Mouse (Mus musculus) monocyte, adult 2 months (primary cell): ENCODE data around the gene Gm10309.
A peak's percentile ranks its signal among the peaks of the same experiment; 100 is the strongest.

Experiments used
- DNase-seq, 2 experiments: peaks; one replicate each; pipeline ENCODE4 v3.0.0; 2022; ENCODE audit warnings: low spot score in 2 of 2, low read depth in 1 of 2

Gm10309 gene

GRCm38 (mm10) chr17:86505183-86505631 is at the start of gene Gm10309:
Gene Gm10309, minus strand, starts transcription at chr17:86505232.
- DNase-seq = no peak

GRCm38 (mm10) chr17:86551995-86552394 is 47.0 kb upstream of the Gm10309 start:
- no peak for DNase-seq

GRCm38 (mm10) chr17:86551561-86551960 is 46.5 kb upstream of the Gm10309 start:
- no peak for DNase-seq

GRCm38 (mm10) chr17:86549128-86549527 is 44.1 kb upstream of the Gm10309 start:
- no peak for DNase-seq

DNA sequence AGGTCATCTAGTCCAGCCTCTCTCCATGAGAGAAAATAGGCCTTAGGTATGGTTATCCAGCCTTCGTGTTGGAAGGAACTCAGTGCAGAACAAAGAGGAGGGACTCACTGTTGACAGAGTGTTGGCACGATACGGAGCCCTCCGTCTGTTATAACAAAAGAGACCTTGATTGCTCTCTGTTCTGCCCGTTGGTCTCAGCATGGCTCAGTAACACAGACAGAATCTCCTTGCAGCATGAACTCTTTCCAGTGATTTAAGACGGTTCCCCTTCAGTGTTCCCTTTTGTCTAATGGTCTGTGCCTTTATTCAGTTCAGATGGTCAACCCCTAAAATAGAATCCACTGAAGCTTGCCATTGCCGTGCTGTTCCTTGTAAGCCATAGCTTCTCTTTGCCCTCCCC is 41.5 kb upstream of the Gm10309 start:
- no peak for DNase-seq

DNA sequence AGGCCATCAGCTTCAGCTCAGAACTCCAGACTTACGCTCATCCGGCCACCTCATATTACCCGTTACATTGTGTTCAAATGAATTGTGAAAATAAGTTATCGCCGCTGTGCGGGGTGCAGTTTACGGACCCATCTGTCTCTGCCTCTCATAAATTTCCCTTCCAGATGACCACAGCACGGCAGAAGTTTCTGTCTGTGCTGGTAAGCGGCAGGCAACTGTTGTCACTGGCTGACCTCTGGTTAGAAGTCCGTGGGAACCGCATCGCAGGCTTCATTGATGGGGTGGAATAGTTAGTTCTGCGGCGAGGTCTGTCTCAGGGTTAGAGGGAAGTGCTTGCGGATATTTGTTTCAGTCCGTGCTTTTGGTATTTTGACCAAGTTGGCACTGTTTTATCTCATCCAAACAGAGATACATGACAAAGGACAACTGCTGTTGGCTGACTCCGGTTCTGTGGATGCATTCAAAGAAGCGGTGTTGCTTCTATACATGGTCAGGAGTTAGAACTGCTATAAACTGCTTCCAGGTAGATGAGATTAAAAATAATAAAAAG is 34.9 kb upstream of the Gm10309 start:
- no peak for DNase-seq

- DNase-seq = peak; percentile 14 to 34
Observed at GRCm38 (mm10) chr17:86535827-86536656, 31.0 kb upstream of the Gm10309 start.

DNA sequence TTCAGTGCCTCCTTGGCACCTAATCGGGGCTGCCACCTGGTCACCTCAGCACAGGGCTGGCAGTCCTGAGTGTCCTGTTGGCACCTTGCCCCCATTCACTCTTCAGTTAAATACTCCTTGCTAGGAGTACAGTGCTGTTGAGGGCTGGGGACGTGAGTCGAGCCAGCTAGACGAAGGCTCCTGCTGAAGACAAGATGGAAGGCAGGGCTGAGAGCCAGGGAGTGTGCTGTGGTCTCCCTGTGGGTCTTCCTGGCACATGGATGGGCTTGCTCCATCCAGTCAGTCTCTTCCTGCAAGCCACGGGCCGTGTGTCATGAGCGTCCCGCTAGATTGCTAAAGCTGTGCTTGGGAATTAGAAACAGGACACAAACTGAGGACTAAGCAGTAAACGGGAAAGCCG is 30.1 kb upstream of the Gm10309 start:
- no peak for DNase-seq

GRCm38 (mm10) chr17:86533549-86533851 is 28.5 kb upstream of the Gm10309 start:
- DNase-seq = no peak

GRCm38 (mm10) chr17:86532783-86533548 is 27.9 kb upstream of the Gm10309 start:
- DNase-seq = no peak

DNA sequence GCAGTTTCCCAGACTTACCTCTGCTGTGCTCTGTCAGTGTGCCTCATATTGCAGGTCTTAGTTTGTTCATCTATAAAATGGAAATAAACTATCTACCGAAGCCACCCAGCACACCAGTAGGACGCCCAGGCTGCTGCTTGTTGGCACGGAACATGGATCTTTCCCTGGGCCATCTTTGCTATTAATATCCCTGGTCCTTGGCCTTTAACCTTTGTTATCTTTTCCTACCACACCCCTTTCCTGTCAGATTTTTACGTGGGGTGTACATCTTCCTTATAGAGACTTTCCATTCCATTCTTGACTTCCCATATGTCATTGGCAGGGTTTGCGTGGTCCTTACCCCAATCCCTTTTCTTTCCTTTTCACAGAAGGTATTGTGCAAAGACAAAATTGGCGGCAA is 26.2 kb upstream of the Gm10309 start:
- no peak for DNase-seq

- no peak for DNase-seq
Observed at GRCm38 (mm10) chr17:86529411-86529810, 24.4 kb upstream of the Gm10309 start.

DNA sequence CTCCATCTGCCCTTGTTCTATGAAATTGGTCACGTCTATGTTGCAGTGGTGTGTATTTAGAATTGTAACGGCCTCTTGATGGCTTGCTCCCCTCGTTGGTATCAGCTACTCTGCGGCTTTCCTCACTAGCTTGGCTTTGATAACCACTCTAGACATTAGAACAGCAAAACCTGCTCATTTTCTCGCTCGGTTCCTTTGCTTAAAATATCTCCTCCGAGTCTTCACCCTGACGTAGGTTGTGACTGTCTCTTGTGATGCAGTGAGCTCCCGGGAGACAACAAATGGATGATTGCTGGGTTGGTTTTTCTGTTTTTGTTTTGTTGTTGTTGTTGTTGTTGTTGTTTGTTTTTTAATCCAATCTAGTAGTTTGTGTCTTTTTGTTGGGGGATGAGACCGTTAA is 24.0 kb upstream of the Gm10309 start:
- no peak for DNase-seq

- DNase-seq = no peak
Observed at GRCm38 (mm10) chr17:86527298-86527697, 22.3 kb upstream of the Gm10309 start.

DNA sequence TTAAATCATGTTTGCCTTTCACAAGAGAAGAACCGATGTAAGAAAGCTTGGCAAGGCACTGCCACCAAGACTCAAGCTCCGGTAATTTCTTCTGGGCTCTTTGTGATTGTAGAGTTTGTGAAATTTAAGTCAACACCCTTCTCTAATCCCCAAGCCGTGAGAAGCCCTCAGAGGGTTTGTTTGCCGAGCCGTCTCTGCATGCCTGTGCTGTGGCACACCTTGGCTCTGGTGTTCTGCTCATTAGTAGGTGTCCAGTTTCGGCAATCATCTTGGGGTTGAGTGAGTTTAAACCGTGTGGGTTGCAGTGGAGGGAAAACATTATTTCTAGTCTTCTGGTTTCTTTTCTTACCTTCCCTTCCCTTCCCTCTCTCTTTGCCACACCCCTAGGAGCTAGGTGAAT is 21.0 kb upstream of the Gm10309 start:
- no peak for DNase-seq

DNA sequence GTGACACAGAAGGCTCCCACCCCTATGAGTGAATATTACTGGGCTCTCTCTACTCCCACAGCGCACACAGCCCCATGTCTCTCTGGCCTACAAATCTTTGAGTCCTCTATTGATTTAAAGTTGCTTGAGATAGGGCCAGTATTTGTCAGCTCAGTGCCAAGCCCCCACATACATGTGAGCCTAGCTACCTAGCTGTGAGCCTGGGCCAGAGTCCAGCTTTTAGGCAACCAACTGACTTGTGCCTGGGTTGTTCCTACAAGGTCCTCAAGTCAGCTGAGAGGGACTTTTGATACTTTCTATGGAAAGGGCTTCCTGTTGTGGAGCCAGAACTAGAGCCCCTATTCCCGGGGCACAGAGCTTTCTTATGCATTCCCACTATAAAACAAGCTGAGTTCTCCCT is 20.0 kb upstream of the Gm10309 start:
- no peak for DNase-seq

- no peak for DNase-seq
Observed at GRCm38 (mm10) chr17:86523843-86524242, 18.8 kb upstream of the Gm10309 start.

DNA sequence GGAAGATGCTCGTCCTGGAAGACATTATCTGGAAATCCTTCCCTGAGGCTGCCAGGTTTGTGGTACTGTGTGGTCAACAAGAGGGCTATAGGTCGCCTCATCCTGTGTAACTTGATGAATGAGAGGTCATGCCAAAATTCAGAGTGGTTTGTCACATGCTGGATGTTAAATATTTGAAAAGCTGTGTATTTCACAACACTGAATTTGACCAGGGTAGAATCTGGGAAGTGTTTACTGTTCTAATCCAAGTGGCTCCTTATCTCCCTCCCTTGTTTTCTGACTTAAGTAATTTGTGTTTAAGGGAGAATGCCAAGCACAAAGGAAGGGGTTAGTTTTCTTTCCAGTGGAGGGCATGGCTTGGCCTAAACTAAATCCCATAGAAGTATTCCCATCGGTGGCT is 18.3 kb upstream of the Gm10309 start:
- DNase-seq = no peak

DNA sequence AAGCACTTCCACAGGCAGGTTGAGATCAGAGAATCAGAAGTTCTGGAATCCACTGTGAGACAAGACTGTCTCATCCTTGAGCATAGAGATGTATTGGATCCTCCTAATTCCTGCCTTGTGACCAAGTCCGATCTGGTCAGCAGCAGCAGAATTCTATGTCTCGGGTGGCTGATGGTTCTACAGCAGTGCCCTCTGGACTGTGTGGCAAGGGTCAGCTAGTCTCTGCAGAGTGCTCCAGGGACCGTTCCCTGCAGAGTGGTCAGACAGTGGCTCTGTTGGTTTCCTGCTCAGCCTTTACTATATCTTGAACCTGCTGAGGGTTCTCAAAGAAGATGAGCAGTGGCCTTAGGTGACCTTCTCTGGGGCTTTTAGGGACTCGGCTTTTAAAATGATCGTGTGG is 17.6 kb upstream of the Gm10309 start:
- DNase-seq = no peak

DNA sequence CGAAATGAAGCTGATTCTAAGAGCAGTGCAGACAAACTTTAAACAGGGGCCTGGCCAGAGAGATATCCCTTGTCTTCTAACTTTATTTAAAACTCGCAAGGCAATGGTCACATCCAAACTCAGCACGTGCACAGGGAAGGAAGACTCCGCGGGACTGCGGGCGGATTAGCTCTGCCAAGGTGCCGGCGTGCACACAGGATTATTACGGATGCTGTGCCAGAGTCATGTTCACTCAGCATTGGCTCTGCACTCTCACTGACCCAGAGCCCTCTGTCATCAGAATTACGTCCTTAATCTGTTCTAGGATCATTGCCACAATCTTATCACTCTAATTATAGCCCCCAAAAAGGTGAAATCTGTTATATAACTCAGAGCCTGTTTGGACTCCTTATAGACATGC is 16.2 kb upstream of the Gm10309 start:
- DNase-seq = no peak

DNA sequence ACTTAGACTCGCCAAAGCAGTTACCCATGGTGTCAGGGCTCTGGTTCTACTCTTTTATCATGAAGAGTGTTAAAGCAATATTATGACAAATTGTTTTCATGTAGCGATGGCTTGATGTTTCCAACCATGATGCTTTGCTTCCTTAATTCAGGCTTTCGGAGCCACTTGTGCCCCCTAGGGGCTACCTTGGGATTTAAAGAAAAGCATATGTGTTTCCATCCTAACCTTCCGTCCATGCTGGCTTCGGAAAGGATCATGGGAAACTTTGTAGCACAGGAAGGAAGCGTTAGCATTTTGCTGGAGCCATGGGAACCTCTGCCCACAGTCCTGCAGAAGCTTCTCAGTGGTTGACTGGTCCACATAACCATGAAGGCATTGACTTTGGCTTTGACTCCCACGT is 13.6 kb upstream of the Gm10309 start:
- DNase-seq = no peak

DNA sequence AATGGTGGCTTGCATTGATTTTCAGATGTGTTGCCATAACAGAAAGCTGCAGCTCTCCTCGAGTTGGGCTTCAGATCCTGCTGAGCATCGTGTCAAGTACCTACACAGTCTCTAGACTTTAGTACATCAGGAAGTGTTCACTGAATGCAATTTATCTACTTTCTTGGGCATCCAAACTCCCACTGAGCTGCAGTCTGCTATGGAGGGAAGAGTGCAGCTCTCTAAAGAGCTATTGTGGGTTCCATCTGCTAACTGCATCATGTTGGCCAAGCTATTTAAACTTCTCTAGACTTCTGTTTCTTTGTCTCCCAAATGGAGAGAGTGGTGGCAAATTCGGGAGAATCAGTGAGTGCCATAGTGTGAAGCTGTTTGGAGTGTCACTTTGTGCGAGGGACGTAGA is 11.6 kb upstream of the Gm10309 start:
- no peak for DNase-seq
